Mouse (Mus musculus) ES-Bruce4 (cell line): ENCODE results near the gene Ptgis. TPM values are rescaled to one million over a fixed set of nuclear protein-coding genes. Genes with fewer than 3 reads are reported as not detected.
A peak's percentile ranks its signal among the peaks of the same experiment; 100 is the strongest.

Experiments used
- H3K27ac ChIP-seq: 2 replicates; pipeline ENCODE4 v1.5.1; 2012; ENCODE audit warnings: low read length, inconsistent platforms; ENCODE audit not compliant: insufficient read depth
- H3K27me3 ChIP-seq: 2 replicates; pipeline ENCODE4 v1.6.1; 2012; ENCODE audit warnings: mild to moderate bottlenecking, low read length, inconsistent platforms; ENCODE audit not compliant: control insufficient read depth, poor library complexity, insufficient read depth, severe bottlenecking
- H3K36me3 ChIP-seq: 2 replicates; pipeline ENCODE4 v1.6.1; 2012; ENCODE audit warnings: inconsistent platforms, mild to moderate bottlenecking, low read length, moderate library complexity; ENCODE audit not compliant: control insufficient read depth, poor library complexity, insufficient read depth, severe bottlenecking
- H3K4me1 ChIP-seq: one replicate; pipeline ENCODE4 v1.8.1; 2011; ENCODE audit warnings: low read length; ENCODE audit not compliant: control insufficient read depth, insufficient read depth
- H3K4me3 ChIP-seq: 2 replicates; pipeline ENCODE4 v1.5.1; 2011; ENCODE audit warnings: low read depth, mild to moderate bottlenecking, low read length
- H3K9ac ChIP-seq: 2 replicates; pipeline ENCODE4 v1.6.1; 2012; ENCODE audit warnings: low read depth, mild to moderate bottlenecking, inconsistent platforms; ENCODE audit not compliant: poor library complexity, severe bottlenecking
- H3K9me3 ChIP-seq: replicated peaks from 2 replicates; pipeline ENCODE4 v1.6.1; 2012; ENCODE audit warnings: mild to moderate bottlenecking, low read length, inconsistent platforms; ENCODE audit not compliant: control insufficient read depth, poor library complexity, insufficient read depth, severe bottlenecking
- CTCF ChIP-seq: IDR thresholded peaks from one replicate; pipeline ENCODE4 v1.8.1; 2011; ENCODE audit warnings: low read depth, low read length
- EP300 ChIP-seq: IDR thresholded peaks from 2 replicates; pipeline ENCODE4 v1.6.1; 2011; ENCODE audit warnings: low read depth, low read length; ENCODE audit not compliant: insufficient read depth
- POLR2A ChIP-seq: IDR thresholded peaks from one replicate; pipeline ENCODE4 v1.8.1; 2011; ENCODE audit warnings: low read length; ENCODE audit not compliant: insufficient read depth
- polyA plus RNA-seq: library from polyadenylated mRNA; stranded (reverse); fragments of >200 nt; gene quantifications from 2 replicates; pipeline ENCODE4 v1.2.4, GENCODE M21; 2011; ENCODE audit warnings: low read depth; ENCODE audit not compliant: missing spikeins, insufficient read depth, insufficient read length

Gene Ptgis
- polyA plus RNA-seq, 1 experiment = 6.8 TPM

DNA sequence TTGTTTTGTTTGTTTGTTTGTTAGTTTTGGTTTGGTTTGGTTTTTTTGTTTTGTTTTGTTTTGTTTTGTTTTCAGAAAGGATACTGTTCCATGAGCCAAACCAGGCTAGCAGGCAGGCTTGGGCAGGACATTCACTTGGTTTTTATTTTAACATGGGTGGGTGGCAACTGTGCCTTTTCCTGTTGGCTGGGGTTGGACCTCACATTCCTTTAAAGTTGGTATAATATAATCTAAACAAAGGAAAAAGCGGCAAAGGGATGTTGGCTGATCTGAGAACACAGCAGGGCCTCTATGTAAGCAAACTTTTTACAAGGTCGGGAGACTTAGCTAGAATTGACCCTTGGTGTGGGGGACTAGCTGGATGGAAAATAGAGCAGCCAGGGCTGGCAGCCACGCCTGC, 17.4 kb upstream of the Ptgis start:
- H3K9me3 ChIP-seq = no peaks in the 10 kb centered on the region
- TF ChIP-seq EP300 (no peak), CTCF (no peak), POLR2A (no peak)

GRCm38 (mm10) chr2:167254808-167255207, 14.4 kb upstream of the Ptgis start:
- no peak overlapping the region for H3K27ac ChIP-seq
- no peaks in the 10 kb centered on the region for H3K27me3 ChIP-seq
- TF ChIP-seq POLR2A (no peak), EP300 (no peak), CTCF (no peak)
- no peak overlapping the region for H3K4me3 ChIP-seq
- H3K36me3 ChIP-seq = no peaks in the 10 kb centered on the region
- no peak overlapping the region for H3K9ac ChIP-seq
- H3K9me3 ChIP-seq = no peaks in the 10 kb centered on the region
- H3K4me1 ChIP-seq = peaks cover 5% of the 10 kb centered on the region

More for the DNA sequence above, 17.4 kb upstream of the Ptgis start:
- Histone ChIP-seq H3K36me3 (no peaks in the 10 kb centered on the region), H3K27me3 (no peaks in the 10 kb centered on the region), H3K4me1 (peaks cover 5% of the 10 kb centered on the region), H3K9ac (no peak overlapping the region), H3K4me3 (no peak overlapping the region), H3K27ac (no peak overlapping the region)

DNA sequence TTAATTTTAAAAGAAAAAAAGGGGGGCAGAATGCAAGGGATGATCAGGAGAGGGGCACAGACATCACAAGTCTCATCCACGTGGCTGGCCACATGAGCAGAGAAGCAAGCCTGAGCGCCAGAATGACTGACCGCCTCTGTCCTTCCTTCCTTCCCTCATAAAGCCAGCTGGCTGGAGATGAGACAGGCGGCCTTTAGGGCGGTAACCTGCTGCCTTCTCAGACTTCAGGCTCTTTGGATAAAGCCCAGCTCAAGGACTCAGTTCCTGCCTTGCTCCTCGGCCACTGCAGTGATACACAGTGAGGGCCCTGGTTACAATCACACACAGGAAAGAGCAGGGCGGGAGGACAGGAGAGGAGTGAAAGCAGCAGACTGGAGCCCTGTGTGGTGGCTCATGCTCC, 13.8 kb upstream of the Ptgis start:
- Histone ChIP-seq H3K27ac (no peak overlapping the region), H3K27me3 (no peaks in the 10 kb centered on the region), H3K4me1 (peaks cover 5% of the 10 kb centered on the region), H3K4me3 (no peak overlapping the region), H3K9me3 (no peaks in the 10 kb centered on the region), H3K9ac (0 out of 2 replicates have a peak overlapping the region, but pooled peaks have one; percentile 3), H3K36me3 (no peaks in the 10 kb centered on the region)
- no peak for TF ChIP-seq CTCF
- TF ChIP-seq POLR2A = no peak
- no peak for TF ChIP-seq EP300

DNA sequence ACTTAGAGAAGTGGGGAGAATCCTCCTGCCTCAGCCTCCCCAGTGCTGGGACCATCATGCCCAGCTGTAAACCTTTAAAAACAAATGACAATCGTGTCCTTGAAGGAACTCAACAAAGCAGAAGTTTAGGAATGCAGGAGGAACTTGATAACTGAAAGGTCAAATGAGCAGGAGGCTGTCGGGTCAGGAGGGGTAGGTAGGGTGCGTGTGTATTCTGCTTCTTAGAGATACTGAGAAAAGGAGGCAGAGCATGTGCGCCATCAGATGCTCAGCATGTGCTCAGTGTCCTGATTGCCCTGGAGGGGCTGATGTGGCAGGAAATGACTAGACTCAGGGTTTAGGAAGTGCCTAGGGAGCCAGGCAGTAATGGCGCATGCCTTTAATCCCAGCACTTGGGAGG, 13.1 kb upstream of the Ptgis start:
- Histone ChIP-seq H3K27ac (no peak overlapping the region), H3K27me3 (no peaks in the 10 kb centered on the region), H3K4me3 (no peak overlapping the region), H3K36me3 (no peaks in the 10 kb centered on the region), H3K9me3 (no peaks in the 10 kb centered on the region), H3K4me1 (peaks cover 5% of the 10 kb centered on the region), H3K9ac (no peak overlapping the region)
- TF ChIP-seq EP300 (peak; percentile 52; the same call in 1 of the 2 replicates), CTCF (no peak), POLR2A (no peak)

DNA sequence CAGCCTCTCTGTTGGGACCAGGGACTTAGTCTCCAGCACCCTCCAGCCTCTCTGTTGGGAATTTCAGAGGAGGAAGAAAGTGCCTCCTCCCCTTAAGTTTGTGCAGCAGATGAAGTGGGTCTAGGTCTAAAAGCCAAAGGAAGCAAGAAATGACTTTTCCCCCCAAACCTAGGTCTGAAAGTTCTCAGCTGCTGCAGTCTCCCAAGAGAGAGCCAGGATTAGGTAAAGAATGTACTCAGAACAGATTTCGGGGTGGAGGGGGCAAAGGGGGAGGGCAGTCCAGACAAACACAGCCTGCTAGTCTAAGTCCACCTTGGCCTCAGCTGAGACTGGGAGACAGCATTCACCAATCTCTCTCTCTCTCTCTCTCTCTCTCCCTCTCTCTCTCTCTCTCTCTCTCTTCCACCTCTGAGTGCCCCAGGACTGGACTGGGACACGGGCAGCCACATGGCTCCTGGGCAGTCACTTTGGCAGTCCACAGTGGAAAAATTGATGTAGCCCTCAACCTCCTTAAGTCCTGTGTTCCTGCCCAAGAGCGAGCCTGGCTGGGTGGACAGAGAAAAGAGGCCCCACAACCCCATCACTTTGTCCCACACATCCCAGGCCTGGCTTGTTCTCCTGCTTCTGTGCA, 11.8 kb upstream of the Ptgis start:
- Histone ChIP-seq H3K4me1 (peaks cover 9% of the 10 kb centered on the region), H3K9ac (no peak overlapping the region), H3K4me3 (no peak overlapping the region), H3K27ac (no peak overlapping the region), H3K9me3 (no peaks in the 10 kb centered on the region), H3K27me3 (no peaks in the 10 kb centered on the region), H3K36me3 (no peaks in the 10 kb centered on the region)
- TF ChIP-seq POLR2A (no peak), CTCF (no peak), EP300 (no peak)

- Histone ChIP-seq H3K27ac (peak overlapping the region; percentile 31; the same call in 1 of the 2 replicates), H3K9ac (no peak overlapping the region), H3K36me3 (no peaks in the 10 kb centered on the region), H3K27me3 (no peaks in the 10 kb centered on the region), H3K9me3 (no peaks in the 10 kb centered on the region), H3K4me3 (no peak overlapping the region), H3K4me1 (peaks cover 12% of the 10 kb centered on the region)
- TF ChIP-seq EP300 (peak; percentile 42; the same call in 1 of the 2 replicates), POLR2A (no peak)
Measured at GRCm38 (mm10) chr2:167250736-167251337, 10.4 kb upstream of the Ptgis start.
